Mouse (Mus musculus) liver, postnatal 0 days (tissue): ENCODE data around the gene Ampd1. TPM values are rescaled to one million over a fixed set of nuclear protein-coding genes. Genes with fewer than 3 reads are reported as not detected.

ENCODE experiments used
- ATAC-seq: fragments of 200-750 bp; cut with Nextera tagmentation; 2 replicates; pipeline ENCODE4 v1.8.0; 2017; ENCODE audit warnings: mild to moderate bottlenecking, moderate library complexity
- DNase-seq: peaks from one replicate; pipeline ENCODE4 v3.0.0-alpha.2; 2016
- H3K27ac ChIP-seq: fragments of 300-500 bp; sonication (generic); 2 replicates; pipeline ENCODE4 v1.5.1; 2014; ENCODE audit warnings: antibody characterized with exemption, moderate library complexity, mild to moderate bottlenecking, low read depth
- H3K27me3 ChIP-seq: fragments of 300-500 bp; sonication (generic); 2 replicates; pipeline ENCODE4 v1.6.1; 2014; ENCODE audit warnings: low read length, control low read depth, mixed read lengths; ENCODE audit not compliant: insufficient read depth
- H3K36me3 ChIP-seq: fragments of 300-500 bp; sonication (generic); replicated peaks from 2 replicates; pipeline ENCODE4 v1.6.1; 2014; ENCODE audit warnings: mild to moderate bottlenecking, control low read depth, low read length, moderate library complexity, mixed read lengths; ENCODE audit not compliant: insufficient read depth
- H3K4me1 ChIP-seq: fragments of 300-500 bp; sonication (generic); 2 replicates; pipeline ENCODE4 v1.6.1; 2014; ENCODE audit warnings: antibody characterized with exemption, mild to moderate bottlenecking, control low read depth; ENCODE audit not compliant: insufficient read depth
- H3K4me2 ChIP-seq: fragments of 300-500 bp; sonication (generic); 2 replicates; pipeline ENCODE4 v1.6.1; 2014; ENCODE audit warnings: low read depth, mild to moderate bottlenecking, low read length, moderate library complexity, mixed read lengths
- H3K4me3 ChIP-seq: fragments of 300-500 bp; sonication (generic); 2 replicates; pipeline ENCODE4 v1.5.1; 2014; ENCODE audit warnings: low read depth, low read length
- H3K9ac ChIP-seq: fragments of 300-500 bp; sonication (generic); replicated peaks from 2 replicates; pipeline ENCODE4 v1.6.1; 2014; ENCODE audit warnings: mild to moderate bottlenecking, moderate library complexity
- H3K9me3 ChIP-seq: fragments of 300-500 bp; sonication (generic); 2 replicates; pipeline ENCODE4 v1.6.1; 2016; ENCODE audit warnings: mild to moderate bottlenecking, control low read depth, low read length, mixed read lengths
- CTCF ChIP-seq: sonication (generic); IDR thresholded peaks from 2 replicates; pipeline ENCODE4 v1.5.1; 2016; ENCODE audit warnings: antibody characterized with exemption, low read depth
- EP300 ChIP-seq: IDR thresholded peaks from 2 replicates; pipeline ENCODE4 v1.6.1; 2016; ENCODE audit warnings: antibody characterized with exemption, low read depth, mild to moderate bottlenecking
- WGBS: fragments of 180-500 bp; shearing (Covaris S2); extraction: QIAGEN DNeasy Blood & Tissue Kit; methylation state at CpG from one replicate; pipeline ENCODE4 v1.1.7; 2014; ENCODE audit not compliant: insufficient replicate concordance; 5-methylcytosine and 5-hydroxymethylcytosine counted together
- polyA plus RNA-seq: library from polyadenylated mRNA; unstranded; fragments of >200 nt; fragmentation: Nextera tagmentation; extraction: Ambion mirVana; gene quantifications from 2 replicates; pipeline ENCODE4 v1.2.1, GENCODE M21; 2015

Gene Ampd1
- polyA plus RNA-seq, result 0.37 TPM in 1 of 2 replicates, not detected in the other

GRCm38 (mm10) chr3:103073771-103074170 lies at the start of gene Ampd1:
Gene Ampd1, plus strand, starts transcription at chr3:103074014.
- H3K9ac ChIP-seq, result no peak within 1 kb of the TSS
- H3K4me3 ChIP-seq, result no peak within 1 kb of the TSS
- ATAC-seq (no peak), DNase-seq (no peak)
- no peak within 1 kb of the TSS for H3K27ac ChIP-seq
- WGBS, result 73% methylated on average over 5 of the region's 5 CpGs
- H3K27me3 ChIP-seq, result no peaks in the 10 kb centered on the region
- H3K36me3 ChIP-seq, result 0 out of 2 replicates have a peak, but pooled peaks cover 3% of the 10 kb centered on the region
- H3K4me1 ChIP-seq, result no peaks in the 10 kb centered on the region
- H3K9me3 ChIP-seq, result no peaks in the 10 kb centered on the region
- TF ChIP-seq EP300, result no peak
- TF ChIP-seq CTCF, result no peak
- no peak within 1 kb of the TSS for H3K4me2 ChIP-seq

GRCm38 (mm10) chr3:103026174-103026573 lies 47.6 kb upstream of the Ampd1 start:
- Histone ChIP-seq H3K9ac (no peak overlapping the region), H3K4me1 (peaks cover 20% of the 10 kb centered on the region; the same call in 1 of the 2 replicates), H3K4me3 (no peak overlapping the region), H3K27me3 (no peaks in the 10 kb centered on the region), H3K9me3 (no peaks in the 10 kb centered on the region), H3K36me3 (peaks cover 26% of the 10 kb centered on the region), H3K4me2 (no peak overlapping the region), H3K27ac (no peak overlapping the region)
- WGBS, result 71% methylated on average over 1 of the region's 1 CpGs
- ATAC-seq (no peak), DNase-seq (no peak)
- peak; percentile 56 for TF ChIP-seq CTCF
- TF ChIP-seq EP300, result no peak

- TF ChIP-seq EP300 (no peak), CTCF (no peak)
- DNase-seq (no peak), ATAC-seq (no peak)
- H3K27ac ChIP-seq, result no peak overlapping the region
- H3K4me2 ChIP-seq, result no peak overlapping the region
- peaks cover 66% of the 10 kb centered on the region for H3K36me3 ChIP-seq
- H3K9ac ChIP-seq, result no peak overlapping the region
- H3K9me3 ChIP-seq, result no peaks in the 10 kb centered on the region
- no peak overlapping the region for H3K4me3 ChIP-seq
- 72% methylated on average over 6 of the region's 6 CpGs for WGBS
- H3K27me3 ChIP-seq, result no peaks in the 10 kb centered on the region
- no peaks in the 10 kb centered on the region for H3K4me1 ChIP-seq
Measured at GRCm38 (mm10) chr3:103040285-103040684, 33.5 kb upstream of the Ampd1 start.

GRCm38 (mm10) chr3:103040861-103041379 lies 32.9 kb upstream of the Ampd1 start:
- 59% methylated on average over 1 of the region's 1 CpGs for WGBS
- Histone ChIP-seq H3K4me3 (no peak overlapping the region), H3K27me3 (no peaks in the 10 kb centered on the region), H3K4me2 (no peak overlapping the region), H3K4me1 (no peaks in the 10 kb centered on the region), H3K9me3 (no peaks in the 10 kb centered on the region), H3K36me3 (peaks cover 72% of the 10 kb centered on the region), H3K27ac (no peak overlapping the region), H3K9ac (no peak overlapping the region)
- DNase-seq (no peak), ATAC-seq (no peak)
- TF ChIP-seq CTCF (no peak), EP300 (no peak)

GRCm38 (mm10) chr3:103056016-103056595 lies 17.7 kb upstream of the Ampd1 start:
- no peak for TF ChIP-seq CTCF
- no peak for TF ChIP-seq EP300
- no peak for DNase-seq

GRCm38 (mm10) chr3:103057752-103058151 lies 16.1 kb upstream of the Ampd1 start:
- Histone ChIP-seq H3K9me3 (no peaks in the 10 kb centered on the region), H3K9ac (no peak overlapping the region; the same call in 1 of the 2 replicates), H3K27me3 (no peaks in the 10 kb centered on the region), H3K36me3 (peaks cover 58% of the 10 kb centered on the region), H3K4me1 (0 out of 2 replicates have a peak, but pooled peaks cover 3% of the 10 kb centered on the region), H3K4me3 (peak overlapping the region; percentile 90), H3K4me2 (peak overlapping the region; percentile 72), H3K27ac (peak overlapping the region; percentile 11; the same call in 1 of the 2 replicates)
- ATAC-seq (peak; percentile 22), DNase-seq (no peak)
- TF ChIP-seq CTCF (no peak), EP300 (no peak)
- 6% methylated on average over 10 of the region's 10 CpGs for WGBS

More at GRCm38 (mm10) chr3:103056016-103056595, 17.7 kb upstream of the Ampd1 start:
- H3K9me3 ChIP-seq, result no peaks in the 10 kb centered on the region
- H3K27ac ChIP-seq, result no peak overlapping the region
- H3K36me3 ChIP-seq, result peaks cover 59% of the 10 kb centered on the region
- ATAC-seq, result no peak
- H3K9ac ChIP-seq, result no peak overlapping the region
- no peaks in the 10 kb centered on the region for H3K27me3 ChIP-seq
- WGBS, result 86% methylated on average over 5 of the region's 5 CpGs
- H3K4me1 ChIP-seq, result 0 out of 2 replicates have a peak, but pooled peaks cover 3% of the 10 kb centered on the region
- H3K4me3 ChIP-seq, result no peak overlapping the region
- H3K4me2 ChIP-seq, result no peak overlapping the region
